Mouse (Mus musculus): ENCODE data around the gene Fam196b.

Gene Fam196b

DNA sequence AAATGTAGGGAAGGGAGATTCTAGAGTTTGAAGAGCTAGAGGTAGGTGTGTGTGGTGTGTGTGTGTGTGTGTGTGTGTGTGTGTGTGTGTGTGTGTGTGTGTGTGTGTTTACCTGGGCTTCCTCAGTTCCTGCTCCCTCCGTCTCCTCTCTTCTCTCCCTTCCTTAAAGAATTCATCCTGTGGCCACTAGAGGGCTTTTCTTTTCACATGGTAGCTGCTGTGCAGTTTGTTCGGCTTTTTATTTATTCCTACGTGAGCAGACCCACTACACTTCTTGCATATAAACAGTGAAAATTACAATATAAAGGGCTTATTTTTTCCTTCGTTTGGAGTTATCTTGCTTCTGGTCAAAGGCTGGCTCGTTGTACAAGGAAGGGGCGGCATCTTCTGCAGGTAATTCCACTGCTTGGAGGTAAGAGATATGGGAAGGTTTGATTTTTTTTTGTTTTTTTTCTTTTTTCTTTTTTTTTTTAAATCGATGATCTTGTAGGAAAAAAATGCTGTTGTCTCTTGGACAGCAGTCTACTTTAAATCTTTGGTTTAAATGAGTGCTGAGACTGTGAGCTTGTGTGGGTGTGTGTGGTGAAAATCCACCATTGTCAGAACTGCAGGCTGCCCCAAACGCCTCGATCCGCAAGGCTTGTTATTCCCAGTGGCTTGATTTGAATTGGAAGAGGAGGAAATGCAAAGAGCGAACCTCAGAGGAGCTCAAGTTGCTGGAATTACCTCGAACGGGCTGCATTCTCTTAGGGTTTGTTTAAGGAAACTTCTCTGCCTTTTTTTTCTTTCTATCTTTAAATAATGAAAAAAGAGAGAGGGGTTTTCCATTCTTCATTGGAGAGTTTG lies at the start of gene Fam196b:
TSS of gene Fam196b (plus strand) at position 289 of the 846 bp plus-strand sequence.
- peak; percentile 76 for DNase-seq (ENCODE audit: low read depth, low spot score)

DNA sequence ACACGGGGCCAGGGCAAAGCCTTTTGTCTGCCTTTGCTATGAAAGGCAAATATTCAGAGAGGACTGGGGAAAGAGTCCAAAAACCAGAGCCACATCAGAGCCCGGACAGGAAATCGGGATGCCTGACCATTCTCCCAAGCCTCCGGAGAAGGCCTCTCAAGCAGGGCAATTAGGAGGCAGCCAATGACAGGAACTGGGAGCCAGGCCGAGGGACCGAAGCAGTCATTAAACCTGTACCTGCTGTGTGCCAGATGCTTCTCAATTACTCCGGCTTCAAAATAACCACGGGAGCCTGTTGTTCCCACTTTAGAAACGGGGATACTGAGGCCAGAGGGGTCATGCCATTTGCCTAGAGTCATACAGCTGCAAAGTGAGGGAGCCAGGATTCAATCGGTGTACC lies 42.6 kb upstream of the Fam196b start:
- DNase-seq (ENCODE audit: low read depth, low spot score) = no peak

DNA sequence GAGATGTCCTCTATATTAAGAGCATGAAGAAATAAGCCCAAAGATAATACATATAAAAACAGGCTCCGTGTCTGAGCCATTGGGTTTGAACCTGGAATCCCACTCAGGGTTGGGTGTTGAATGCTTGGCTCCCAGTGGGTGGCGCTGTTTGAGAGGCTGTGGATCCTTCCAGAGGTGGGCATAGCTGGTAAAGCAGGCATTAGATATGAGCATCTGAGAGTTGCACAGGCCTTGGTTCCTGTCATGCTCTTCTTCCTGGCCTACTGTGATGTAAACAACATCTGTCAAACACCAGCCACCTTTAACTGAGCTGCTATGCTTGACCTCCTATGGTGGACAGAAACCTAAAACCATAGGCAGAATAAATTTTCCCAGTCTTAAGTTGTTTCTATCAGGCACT lies 38.7 kb upstream of the Fam196b start:
- DNase-seq (ENCODE audit: low read depth, low spot score) = peak; percentile 40

DNA sequence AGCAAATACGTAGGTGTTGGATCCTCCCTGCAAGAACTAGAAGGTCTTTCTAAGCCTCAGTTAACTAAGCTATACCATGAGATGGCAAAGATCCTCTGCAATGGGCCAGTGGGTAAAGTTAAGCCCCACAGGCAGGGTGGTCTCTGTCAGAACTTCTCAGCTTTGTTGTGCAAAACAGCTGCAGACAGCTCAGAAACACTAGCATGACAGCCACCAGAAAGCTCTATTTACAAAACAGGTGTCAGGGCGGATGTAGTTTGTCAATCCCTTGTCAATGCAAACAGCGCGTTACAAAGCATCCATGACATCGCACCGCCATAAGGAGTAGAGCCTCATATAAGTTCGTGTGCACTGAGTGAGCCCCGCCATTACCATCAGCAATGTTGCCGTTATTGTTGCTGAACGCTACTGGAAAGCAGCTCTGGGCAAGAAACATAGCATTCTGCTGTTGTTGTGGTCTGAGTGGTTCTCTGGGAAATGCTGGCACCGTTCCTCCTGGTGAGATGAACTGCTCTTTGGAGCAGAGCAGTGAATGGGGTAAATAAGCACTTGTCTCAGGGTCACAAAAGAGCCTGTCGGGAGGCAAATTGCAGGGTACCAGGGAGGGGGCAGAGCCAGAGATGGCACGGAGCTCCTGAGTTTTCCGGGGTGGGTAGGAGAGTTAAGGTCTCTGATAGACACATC lies 38.1 kb upstream of the Fam196b start:
- peak; percentile 22 for DNase-seq (ENCODE audit: low read depth, low spot score)

DNA sequence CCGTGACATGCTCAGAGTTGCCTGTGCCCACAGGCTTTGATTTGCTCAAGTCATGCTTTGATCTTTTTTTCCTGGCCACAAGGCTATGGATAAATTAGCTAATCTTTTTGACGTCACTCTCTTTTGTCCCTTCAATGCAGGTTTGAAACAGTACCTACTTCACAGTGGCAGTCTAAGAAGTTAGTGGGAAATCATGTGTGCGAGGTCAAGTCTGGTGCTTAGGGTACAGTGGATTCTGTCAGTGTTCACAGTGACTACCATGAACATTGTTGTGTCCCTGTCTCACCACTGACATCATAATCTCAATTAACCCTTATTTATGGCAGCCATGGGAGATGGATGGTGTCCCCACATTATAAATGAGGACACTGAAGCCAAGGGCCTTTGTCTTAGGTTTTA lies 37.6 kb upstream of the Fam196b start:
- DNase-seq (ENCODE audit: low read depth, low spot score) = no peak

DNA sequence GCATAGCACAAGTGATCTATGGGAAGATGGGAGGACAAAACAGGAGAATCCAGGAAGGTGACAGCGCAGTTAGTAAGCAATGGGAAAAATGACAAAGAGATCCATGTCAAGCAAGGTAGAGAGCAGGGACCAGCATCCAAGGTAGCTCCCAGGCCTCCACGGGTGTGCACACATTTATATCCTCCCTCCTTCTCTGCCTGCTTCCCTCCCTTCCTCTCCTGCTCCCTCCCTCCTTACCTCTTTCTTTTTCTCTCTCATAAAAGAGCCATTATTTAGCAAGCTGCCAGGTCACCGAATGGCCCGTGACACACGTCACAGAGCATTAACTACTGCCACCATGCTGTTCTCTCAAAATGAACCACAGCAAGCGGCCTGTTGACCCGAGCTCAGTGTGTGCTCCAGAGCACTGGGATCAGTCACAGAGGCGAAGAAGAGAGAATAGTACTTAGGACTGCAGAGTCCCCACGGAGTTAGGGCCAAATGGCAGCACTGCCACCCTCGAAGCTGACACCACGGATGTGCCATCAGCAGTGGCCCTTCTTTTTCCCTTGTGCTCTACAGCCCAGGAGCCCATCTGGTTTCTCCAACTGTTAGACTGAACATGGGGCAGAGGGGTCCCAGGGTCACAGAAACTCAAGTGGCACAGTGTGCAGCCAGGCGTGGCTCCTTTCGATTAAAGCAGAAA lies 30.4 kb upstream of the Fam196b start:
- no peak for DNase-seq (ENCODE audit: low read depth, low spot score)

DNA sequence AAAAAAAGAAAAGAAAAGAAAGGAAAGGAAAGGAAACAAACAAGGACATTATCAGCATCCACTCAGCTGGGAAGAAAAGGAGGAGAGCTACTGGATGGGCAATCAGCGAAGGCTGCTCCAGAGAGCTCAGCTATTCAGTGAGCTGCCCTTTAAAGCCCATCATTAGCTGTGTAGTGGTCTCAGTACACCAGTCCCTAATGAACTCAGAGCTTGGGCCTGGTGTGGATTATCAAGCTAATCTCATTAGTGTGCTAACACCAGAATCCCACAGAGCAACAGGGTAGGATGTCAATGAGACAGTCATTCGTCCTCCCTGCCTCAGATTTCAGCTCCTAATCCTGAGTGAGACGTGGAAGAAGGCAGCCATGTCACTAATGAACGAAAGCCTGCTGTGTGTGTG lies 24.4 kb upstream of the Fam196b start:
- no peak for DNase-seq (ENCODE audit: low read depth, low spot score)

DNA sequence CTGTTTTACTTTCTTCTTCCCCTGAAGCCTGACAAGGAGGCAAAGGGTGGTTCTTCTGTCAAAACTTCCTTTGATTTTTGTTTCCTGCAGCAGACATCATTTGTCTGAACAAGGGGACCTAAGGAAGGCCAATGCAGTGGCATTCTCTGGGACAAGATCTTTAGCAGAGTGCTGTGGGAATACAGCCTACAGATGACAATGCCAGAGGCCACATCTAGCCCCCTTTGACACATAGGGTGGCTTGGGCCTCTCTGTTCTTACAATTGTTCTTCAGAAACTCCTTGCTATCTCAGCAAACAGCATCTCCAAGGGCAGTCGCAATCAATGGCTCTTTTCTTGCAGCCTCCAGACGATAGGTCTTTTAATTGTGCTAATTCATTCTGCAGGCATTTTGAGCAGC lies 23.9 kb upstream of the Fam196b start:
- DNase-seq (ENCODE audit: low read depth, low spot score) = no peak

DNA sequence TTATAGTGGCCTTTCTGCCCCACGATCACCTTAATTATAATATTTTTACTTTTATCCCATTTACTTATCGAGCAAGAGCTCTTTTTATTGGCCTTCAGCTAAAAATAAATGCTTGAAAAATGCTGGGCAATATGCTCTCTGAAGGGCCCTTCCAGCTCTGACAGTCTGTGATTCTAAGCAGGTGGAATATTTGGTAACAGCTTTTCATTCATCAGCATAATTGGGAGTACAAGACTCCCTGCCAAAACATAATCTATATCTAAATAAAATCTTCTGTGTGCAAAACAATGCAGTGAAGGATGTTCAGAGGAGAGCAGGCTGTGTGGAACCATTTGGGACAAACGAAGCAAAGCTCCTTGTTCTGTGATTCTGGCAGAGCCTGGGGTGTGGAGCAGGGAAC lies 23.3 kb upstream of the Fam196b start:
- DNase-seq (ENCODE audit: low read depth, low spot score) = no peak

DNA sequence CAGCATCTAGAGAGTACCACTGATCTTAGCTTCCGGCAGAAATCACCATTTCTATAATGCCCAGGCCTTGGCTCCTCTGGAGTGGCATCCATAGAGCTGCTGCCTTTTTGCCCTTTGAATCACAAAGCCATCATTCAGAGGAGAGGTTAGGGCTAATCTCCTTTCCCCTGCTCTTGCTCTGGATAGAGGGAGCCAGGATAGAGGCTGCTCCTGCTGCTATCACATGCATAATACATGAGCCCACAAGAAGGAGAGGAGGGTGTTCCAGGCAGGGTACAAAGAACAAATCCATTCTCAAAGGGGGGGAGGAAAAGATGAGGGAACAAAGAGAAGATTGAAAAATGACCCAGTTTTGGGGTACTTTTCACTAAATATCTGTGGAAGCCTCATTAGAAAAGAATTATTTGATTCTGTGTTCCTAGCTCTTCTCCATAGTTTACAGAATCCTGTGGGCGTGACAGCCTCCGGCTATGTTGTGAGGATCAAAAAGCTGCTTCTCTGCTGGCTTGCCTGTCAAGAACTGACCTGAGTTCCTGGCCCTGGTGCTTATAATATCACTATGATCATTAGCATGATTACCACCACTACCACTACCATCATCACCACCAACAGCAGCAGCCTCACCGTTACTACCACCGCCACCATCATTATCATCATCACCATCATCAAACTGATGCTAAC lies 16.8 kb upstream of the Fam196b start:
- peak; percentile 71 for DNase-seq (ENCODE audit: low read depth, low spot score)

DNA sequence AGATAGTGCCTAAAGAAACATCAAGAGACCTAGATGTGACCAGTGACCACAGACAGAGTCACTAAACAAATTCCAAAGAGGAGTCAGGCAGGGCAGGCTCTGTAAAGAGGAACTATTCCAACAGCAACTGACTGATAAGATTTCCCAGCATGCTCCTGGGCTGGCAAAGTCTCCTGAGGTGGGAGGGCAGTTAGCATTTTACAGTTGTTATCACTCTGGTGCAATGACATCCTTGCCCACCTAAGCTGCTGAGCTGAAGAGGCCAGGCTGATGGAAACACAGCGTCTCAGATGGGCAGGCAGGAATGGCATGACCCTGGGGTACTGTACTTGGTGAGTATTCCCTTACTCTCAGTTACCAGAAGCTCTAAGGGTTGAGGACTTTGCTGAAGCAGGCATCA lies 15.1 kb upstream of the Fam196b start:
- no peak for DNase-seq (ENCODE audit: low read depth, low spot score)

DNA sequence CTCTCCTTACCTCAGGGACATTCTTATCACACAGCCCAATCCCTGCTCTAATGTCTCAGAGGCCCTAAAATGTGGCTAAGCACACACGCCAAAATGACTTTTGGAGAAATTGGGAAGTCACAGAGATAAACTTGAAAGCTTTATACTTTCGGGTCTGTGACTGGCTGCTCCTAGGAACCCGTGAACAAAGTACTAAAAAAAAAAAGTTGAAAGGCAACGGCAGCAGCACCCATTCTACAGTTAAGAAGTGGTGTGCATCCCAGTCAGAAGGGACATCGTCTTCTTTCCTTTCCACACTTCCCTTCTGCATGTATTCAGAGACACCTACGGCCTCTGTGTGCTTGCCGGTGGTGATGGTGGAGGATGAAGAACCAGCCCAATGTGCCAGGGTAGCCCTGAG lies 14.6 kb upstream of the Fam196b start:
- no peak for DNase-seq (ENCODE audit: low read depth, low spot score)

DNA sequence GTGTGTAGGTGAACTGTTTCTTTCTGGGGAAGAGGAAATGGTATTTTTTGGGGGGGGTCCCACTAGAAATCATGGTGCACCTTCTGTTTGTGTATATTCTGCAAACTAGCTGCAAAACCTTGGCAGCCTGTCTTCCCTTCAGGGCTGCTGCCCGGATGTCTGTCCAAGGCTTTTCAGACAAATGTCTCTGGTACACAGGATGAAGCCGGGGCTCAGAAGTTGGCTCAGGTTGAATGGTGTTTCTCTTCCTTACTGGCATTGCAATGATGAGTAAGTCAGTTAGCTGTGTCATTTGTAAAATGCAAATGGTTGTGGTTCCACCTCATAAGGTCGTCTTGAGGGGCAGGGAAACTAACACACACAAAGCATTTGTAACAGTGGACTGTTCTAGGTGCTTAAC lies 8.4 kb upstream of the Fam196b start:
- DNase-seq (ENCODE audit: low read depth, low spot score) = no peak

DNA sequence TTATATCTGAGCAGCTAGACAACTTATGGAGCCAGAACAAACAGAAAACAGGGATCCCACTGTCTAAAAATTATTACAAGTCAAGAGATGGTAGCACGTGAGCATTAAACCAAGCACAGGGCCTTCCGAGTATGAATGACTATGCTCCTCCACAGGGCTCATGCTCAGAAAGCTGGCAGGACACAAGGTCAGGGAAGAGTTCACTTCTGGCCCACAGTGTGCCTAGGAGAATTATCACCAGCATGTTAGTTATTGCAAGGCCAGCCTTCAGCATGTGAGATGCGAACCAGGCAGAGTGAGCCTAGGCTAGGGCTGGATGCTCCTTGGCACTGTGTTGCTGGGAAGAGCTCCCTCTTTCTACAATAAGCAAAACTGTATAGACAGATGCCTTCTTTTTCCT lies 5.9 kb upstream of the Fam196b start:
- no peak for DNase-seq (ENCODE audit: low read depth, low spot score)

DNA sequence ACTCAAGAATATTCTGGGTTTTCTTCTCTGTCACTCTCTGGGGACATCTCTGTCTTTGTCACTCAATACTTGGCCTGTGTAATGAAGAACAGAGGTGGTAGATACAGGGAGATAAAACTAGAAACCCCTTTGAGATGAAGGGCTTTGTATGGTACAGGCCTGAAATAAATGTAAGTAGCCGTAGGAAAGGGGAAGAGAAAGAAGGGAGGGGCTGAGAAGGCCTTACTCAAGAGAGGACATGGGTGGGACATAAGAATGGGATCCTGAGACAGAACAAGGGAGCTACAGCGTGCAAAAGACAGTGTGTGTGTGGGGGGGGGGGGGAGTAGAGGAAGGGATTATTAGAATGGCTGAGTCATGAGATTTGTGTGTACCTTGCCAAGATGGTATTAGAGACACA lies 5.3 kb upstream of the Fam196b start:
- no peak for DNase-seq (ENCODE audit: low read depth, low spot score)

DNA sequence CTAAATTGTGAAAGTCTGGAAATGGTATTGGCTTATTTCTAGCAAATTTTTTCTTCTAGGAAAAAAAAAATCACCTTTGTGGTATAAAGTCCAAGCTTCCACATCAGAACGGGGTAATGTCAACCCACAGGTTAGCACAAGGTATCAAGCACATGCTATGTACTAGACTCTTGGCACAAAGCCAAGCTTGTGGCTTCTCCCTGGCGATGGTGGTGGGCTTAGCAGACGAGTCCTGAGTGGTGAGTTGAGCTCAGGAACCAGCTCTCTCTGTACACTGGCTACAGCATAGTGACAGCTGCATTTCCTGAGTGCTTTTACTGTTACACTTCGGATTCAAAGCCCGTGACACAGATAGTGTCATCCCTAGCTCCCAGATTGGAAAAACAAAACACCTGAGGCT lies 2.9 kb upstream of the Fam196b start:
- DNase-seq (ENCODE audit: low read depth, low spot score) = no peak

DNA sequence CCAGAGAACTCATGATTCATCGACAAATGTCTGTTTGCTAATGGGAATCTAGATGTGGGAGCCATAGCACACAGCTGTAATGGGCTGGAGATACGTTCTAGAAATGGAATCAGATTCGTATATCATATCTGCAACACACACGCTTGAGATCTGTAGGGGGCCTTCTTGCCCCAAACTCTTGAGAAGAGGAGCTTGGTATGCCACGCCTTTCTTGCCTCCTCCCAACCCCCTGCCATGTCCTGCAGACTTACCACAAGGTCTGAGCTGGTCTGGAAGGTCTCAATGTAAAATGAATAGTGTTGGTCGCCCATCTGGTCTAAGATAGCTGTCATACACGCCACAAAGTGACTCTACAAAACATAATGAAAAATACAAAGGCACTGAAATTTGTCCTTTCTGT lies 2.4 kb upstream of the Fam196b start:
- no peak for DNase-seq (ENCODE audit: low read depth, low spot score)

DNA sequence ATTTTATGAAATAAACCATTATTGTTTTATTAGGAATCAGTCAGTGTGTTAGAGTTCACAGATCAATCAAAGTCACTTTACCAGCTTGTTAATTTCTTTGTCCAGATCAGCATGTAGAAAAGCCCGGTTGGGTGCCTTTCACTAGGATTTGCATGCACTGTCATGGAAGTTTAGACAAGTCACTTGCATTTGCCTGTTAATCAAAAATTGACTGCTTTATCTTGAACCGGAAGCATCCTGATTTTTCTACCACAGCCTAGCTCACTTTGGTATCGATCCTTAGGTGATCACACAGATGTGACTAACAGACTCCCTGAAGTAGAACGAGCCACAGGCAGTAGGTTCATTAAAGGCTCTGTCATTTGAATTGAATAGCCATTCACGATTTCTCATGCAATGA lies 761 bp downstream of the Fam196b start:
- peak; percentile 73 for DNase-seq (ENCODE audit: low read depth, low spot score)

DNA sequence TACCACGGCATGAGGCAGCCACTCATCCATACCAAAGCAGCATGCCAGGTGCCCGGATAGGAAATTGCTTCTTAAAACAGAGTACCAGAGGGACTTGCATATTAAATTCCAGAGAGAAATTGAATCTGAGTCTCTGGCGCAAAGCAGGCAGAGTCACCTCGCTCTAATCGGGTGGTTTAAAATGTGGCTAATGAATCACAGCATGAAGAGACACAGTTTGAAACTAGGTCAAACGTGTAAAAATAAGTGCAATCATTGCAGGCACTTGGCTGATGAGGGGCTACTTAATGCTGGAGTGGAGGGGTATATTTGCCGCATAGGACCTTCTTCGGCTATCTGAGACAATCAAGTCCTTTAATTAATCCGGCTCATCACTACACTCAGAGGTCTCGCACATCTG lies 1.6 kb downstream of the Fam196b start:
- DNase-seq (ENCODE audit: low read depth, low spot score) = no peak

DNA sequence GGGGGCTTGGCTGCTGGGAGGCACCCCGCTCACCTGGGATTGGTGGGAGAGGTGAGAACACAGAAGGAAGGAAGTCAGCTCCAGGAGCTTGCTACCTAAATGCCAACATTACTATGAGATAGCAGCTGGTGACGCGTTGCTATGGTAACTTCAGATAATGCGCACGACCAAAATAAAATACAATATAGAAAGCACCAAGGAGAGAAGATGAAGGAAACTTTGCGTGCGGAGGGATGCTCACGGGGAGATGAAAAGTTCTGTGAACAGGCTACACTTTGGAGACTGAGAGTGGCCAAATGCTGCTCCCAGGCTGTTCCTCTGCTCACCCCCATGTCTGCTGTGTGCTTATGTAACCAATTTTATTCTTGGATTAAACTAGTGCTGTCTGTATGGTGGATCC lies 2.4 kb downstream of the Fam196b start:
- DNase-seq (ENCODE audit: low read depth, low spot score) = no peak

DNA sequence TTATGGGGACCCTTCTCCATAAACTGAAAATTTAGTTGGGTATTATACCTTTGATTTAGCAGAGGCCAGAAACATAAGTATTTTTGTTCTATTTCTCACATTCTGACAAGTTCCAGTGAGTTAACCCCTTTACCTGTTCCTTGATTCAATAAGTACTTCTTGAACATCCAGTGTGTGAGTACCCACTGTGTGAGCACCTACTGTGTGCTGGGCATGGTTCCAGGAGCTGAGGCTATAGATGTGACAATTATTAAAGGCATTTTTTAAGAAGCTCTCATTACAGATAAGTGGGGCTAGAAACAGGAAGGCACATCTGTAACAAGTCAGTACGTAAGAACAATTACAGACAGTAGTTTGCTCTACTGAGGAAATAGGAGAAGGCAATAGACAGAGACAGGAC lies 4.7 kb downstream of the Fam196b start:
- no peak for DNase-seq (ENCODE audit: low read depth, low spot score)

DNA sequence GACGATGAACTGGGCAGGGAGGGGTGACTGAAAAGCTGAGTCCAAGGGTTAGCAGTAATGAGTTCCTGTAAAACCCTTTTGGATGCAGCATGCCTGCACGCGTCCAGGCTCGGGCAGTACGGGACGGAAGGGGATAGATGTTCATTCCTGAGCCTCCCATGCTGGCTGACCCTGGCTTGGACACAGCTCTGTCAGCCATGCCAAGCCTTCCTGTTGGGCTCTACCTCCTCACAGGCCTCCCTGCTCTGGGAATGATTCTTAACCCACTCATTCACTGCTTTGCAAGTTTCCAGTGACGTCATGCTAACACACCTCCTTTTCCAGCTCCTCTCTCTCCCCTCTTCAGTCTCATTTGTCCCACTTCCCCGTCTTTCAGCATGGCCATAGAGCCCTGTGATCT lies 9.0 kb downstream of the Fam196b start:
- DNase-seq (ENCODE audit: low read depth, low spot score) = no peak

Data from ZHBTc4 (cell line).